26 mouse cellular contexts compared by ENCODE assay signal in genomic region chr14:15255729-15256128, GRCm38 (mm10).
DNase-seq lines count a peak whose midpoint lies in the region; TF ChIP-seq lines count a peak whose summit lies in the region.
"Had no signal": no experiment of that assay in that cellular context is flagged by ENCODE, and none has a peak within 500 bp of the region (broad histone marks: within the 10 kb centered on the region; RNA-seq: fewer than 3 reads in every experiment).

No protein-coding gene starts in this region.

- DNase-seq in frontal cortex, postnatal 36 days (ENCODE audit: low spot score in 2 of 2) = peak; percentile 0 to 6
- DNase-seq in frontal cortex, postnatal 25 days (ENCODE audit: low spot score in 2 of 2) = no peak
- peak; percentile 6 to 10 for DNase-seq in left cerebral cortex, postnatal 14 days (ENCODE audit: low spot score in 2 of 2)
- DNase-seq in left cerebral cortex, adult 2 months (ENCODE audit: extremely low spot score in 1 of 2, low spot score in 2 of 2) = no peak
- peak; percentile 62 for DNase-seq in brain, adult 2 months (ENCODE audit: low read depth, low spot score)
- peak; percentile 5 to 11 for DNase-seq in layer of hippocampus, postnatal 14 days (ENCODE audit: low spot score in 2 of 2)
- DNase-seq in kidney, adult 11 months = no peak
- no peak for DNase-seq in ovary, adult 18-20 months (ENCODE audit: low spot score)
- DNase-seq: adrenal gland, postnatal 25 days; cerebellum, adult 8-10 months; gastrocnemius, postnatal 14 days; heart, adult 11 months; kidney, adult 8-10 months; kidney, postnatal 4 days; lung, embryonic 14.5 days; lung, postnatal 14 days had no signal

- intact Hi-C loops in left cerebral cortex, postnatal 14 days (cut with DNase I) = no loop called here
- intact Hi-C loops in left cerebral cortex, adult 2 months (cut with DNase I) = no loop called here

- no peak overlapping the region for H3K27ac ChIP-seq in left cerebral cortex, adult 2 months
- H3K27ac ChIP-seq: embryonic facial prominence, embryonic 13.5 days; forebrain, embryonic 10.5 days; forebrain, embryonic 15.5 days; heart, embryonic 10.5 days; heart, embryonic 15.5 days; kidney, postnatal 0 days; limb, embryonic 12.5 days; liver, embryonic 15.5 days; midbrain, embryonic 15.5 days; neural tube, embryonic 12.5 days had no signal

- TF ChIP-seq CTCF in left cerebral cortex, adult 2 months (IDR thresholded peaks at IDR 0.05) = no peak; the same call in 1 of the 2 replicates

- no peak overlapping the region for H3K4me3 ChIP-seq in left cerebral cortex, adult 2 months
- H3K4me3 ChIP-seq: embryonic facial prominence, embryonic 13.5 days; forebrain, embryonic 10.5 days; forebrain, embryonic 15.5 days; heart, embryonic 10.5 days; heart, embryonic 15.5 days; limb, embryonic 12.5 days; liver, embryonic 15.5 days; midbrain, embryonic 15.5 days; neural tube, embryonic 12.5 days had no signal

Comparison
In these comparisons a context has a peak if more than half of its experiments do, and no peak if none do; other contexts are left out.
1. DNase-seq: peak in frontal cortex, postnatal 36 days (2 of 2), left cerebral cortex, postnatal 14 days (2 of 2), brain, adult 2 months (single experiment) and layer of hippocampus, postnatal 14 days (2 of 2); none in frontal cortex, postnatal 25 days (0 of 2), left cerebral cortex, adult 2 months (0 of 2), kidney, adult 11 months (single experiment) and ovary, adult 18-20 months (single experiment).